ENCODE assay signal across 15 mouse cellular contexts in genomic region chr11:46362061-46363022, GRCm38 (mm10). TPM values are rescaled to one million over a fixed set of nuclear protein-coding genes. Genes with fewer than 3 reads are reported as not detected.
DNase-seq lines count a peak whose midpoint lies in the region; ATAC-seq lines count a peak whose summit lies in the region.
"Had no signal": no experiment of that assay in that cellular context is flagged by ENCODE, and none has a peak within 500 bp of the region (broad histone marks: within the 10 kb centered on the region; RNA-seq: fewer than 3 reads in every experiment).

No protein-coding gene starts in this region.

- DNase-seq in right cerebral cortex, adult 18-20 months = peak; percentile 18
- no peak for DNase-seq in right cerebral cortex, postnatal 36 days (ENCODE audit: low spot score in 2 of 2)
- peak; percentile 79 to 80 for DNase-seq in cerebellum, postnatal 14 days
- DNase-seq in T-cell, adult 2 months (ENCODE audit: low spot score) = no peak
- DNase-seq: gastrocnemius, postnatal 10 days; kidney, adult 2 months had no signal

- H3K9me3 ChIP-seq in hindbrain, embryonic 16.5 days (ENCODE audit: control insufficient read depth, low read length) = no peaks in the 10 kb centered on the region

- H3K27ac ChIP-seq in hindbrain, embryonic 16.5 days (ENCODE audit: low read depth, low read length) = no peak overlapping the region
- H3K27ac ChIP-seq: macrophage had no signal

- no peak overlapping the region for H3K4me2 ChIP-seq in hindbrain, embryonic 16.5 days (ENCODE audit: low read length)

- ATAC-seq in cerebellum, adult (ENCODE audit: insufficient number of reproducible peaks, low FRiP score, low TSS enrichment) = peak; percentile 72
- ATAC-seq in megakaryocyte progenitor cell, adult 5-6 weeks (replicated peaks; ENCODE audit: poor library complexity) = peak; percentile 43
- ATAC-seq in hindbrain, embryonic 16.5 days = no peak

- H3K36me3 ChIP-seq in hindbrain, embryonic 16.5 days (ENCODE audit: control insufficient read depth, insufficient read depth, low read length) = no peaks in the 10 kb centered on the region

- no peak overlapping the region for H3K9ac ChIP-seq in hindbrain, embryonic 16.5 days (ENCODE audit: low read depth, low read length)

- H3K27me3 ChIP-seq in hindbrain, embryonic 16.5 days (replicated peaks; ENCODE audit: control insufficient read depth, insufficient read depth, low read length) = no peaks in the 10 kb centered on the region

- no peaks in the 10 kb centered on the region for H3K4me1 ChIP-seq in hindbrain, embryonic 16.5 days (ENCODE audit: control insufficient read depth, insufficient read depth, low read depth, low read length)

- 86% methylated on average over 18 of the region's 18 CpGs for whole genome bisulfite sequencing in hindbrain, embryonic 16.5 days

- no peak overlapping the region for H3K4me3 ChIP-seq in hindbrain, embryonic 16.5 days (ENCODE audit: low read length)

RNA-seq across cellular contexts. Expression of gene Itk, which starts 27.0 kb away (rescaled TPM):
- 0.91 TPM in 1 of 2 replicates, not detected in the other for total RNA-seq in megakaryocyte progenitor cell, adult 5-6 weeks (2015)
- 0.46 and 0.95 TPM in 2 replicates for total RNA-seq in megakaryocyte progenitor cell, adult 5-6 weeks (2017)
- polyA plus RNA-seq in hindbrain, embryonic 16.5 days (2015; fragmentation: Nextera tagmentation; extraction: Ambion mirVana) = 0.09 TPM in 1 of 2 replicates, not detected in the other
- total RNA-seq: MEL had no signal

RNA-seq across cellular contexts. Expression of gene Fam71b, which starts 34.0 kb away (rescaled TPM):
- total RNA-seq in megakaryocyte progenitor cell, adult 5-6 weeks (2015) = not detected in 2 replicates
- not detected in 2 replicates for total RNA-seq in megakaryocyte progenitor cell, adult 5-6 weeks (2017)
- not detected in 2 replicates for polyA plus RNA-seq in hindbrain, embryonic 16.5 days (2015; fragmentation: Nextera tagmentation; extraction: Ambion mirVana)
- total RNA-seq: gastrocnemius, postnatal 10 days; heart, postnatal 25 days; layer of hippocampus, postnatal 25 days; liver, adult 2 months; MEL had no signal
- polyA plus RNA-seq: cortical plate, adult 2 months; liver, adult 2 months; macrophage had no signal

RNA-seq across cellular contexts. Expression of gene Cyfip2, which starts 49.7 kb away (rescaled TPM):
- total RNA-seq in megakaryocyte progenitor cell, adult 5-6 weeks (2015) = 121 and 122 TPM in 2 replicates
- total RNA-seq in megakaryocyte progenitor cell, adult 5-6 weeks (2017) = 48.6 and 53.3 TPM in 2 replicates
- polyA plus RNA-seq in hindbrain, embryonic 16.5 days (2015; fragmentation: Nextera tagmentation; extraction: Ambion mirVana) = 92.0 and 103 TPM in 2 replicates

Comparison
In these comparisons a context has a peak if more than half of its experiments do, and no peak if none do; other contexts are left out.
1. DNase-seq: peak in right cerebral cortex, adult 18-20 months (single experiment) and cerebellum, postnatal 14 days (2 of 2); none in right cerebral cortex, postnatal 36 days (0 of 2) and T-cell, adult 2 months (single experiment).